Mouse (Mus musculus): ENCODE results near the gene Gm10273. TPM values are rescaled to one million over a fixed set of nuclear protein-coding genes. Genes with fewer than 3 reads are reported as not detected.
"Not testable (repeated sequence)": the region's sequence is repeated elsewhere in the genome, so short reads cannot be mapped to it uniquely, and the experiment has no call there.

The Gm10273 gene
- polyA plus RNA-seq (2016; fragmentation: Nextera tagmentation; extraction: Ambion mirVana), result 2.4 and 9.9 TPM in 2 replicates

DNA sequence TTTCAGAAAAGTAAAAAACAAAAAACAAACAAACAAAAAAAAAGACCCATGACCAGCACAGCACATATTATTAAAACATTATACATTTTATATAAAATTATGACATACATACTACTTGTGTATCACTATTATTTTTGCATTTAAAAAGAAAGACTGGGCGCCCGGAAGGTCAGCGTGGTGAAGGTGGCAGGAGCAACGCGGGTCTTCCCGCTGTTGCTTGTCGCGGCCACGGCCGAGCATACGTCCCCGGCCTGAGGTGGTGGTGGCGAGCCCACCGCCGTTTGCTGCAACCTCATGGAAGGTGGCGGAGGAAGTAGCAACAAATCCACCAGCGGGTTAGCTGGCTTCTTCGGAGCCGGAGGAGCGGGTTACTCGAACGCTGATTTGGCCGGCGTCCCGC lies at the start of gene Gm10273:
Gene Gm10273, plus strand, starts transcription at position 172 of the 400 bp plus-strand sequence.
- DNase-seq (ENCODE audit: low spot score); H3K36me3 ChIP-seq; H3K27ac ChIP-seq; H3K27me3 ChIP-seq (ENCODE audit: insufficient read depth, poor library complexity, severe bottlenecking); H3K4me1 ChIP-seq (replicated peaks); H3K9me3 ChIP-seq; H3K4me3 ChIP-seq: not testable (repeated sequence)
- WGBS, result 89% methylated on average over 12 of the region's 25 CpGs

GRCm38 (mm10) chr10:59346560-59346959 lies 48.9 kb upstream of the Gm10273 start:
- Histone ChIP-seq H3K4me1 (replicated peaks) (no peaks in the 10 kb centered on the region), H3K4me3 (no peak overlapping the region), H3K36me3 (peaks cover 93% of the 10 kb centered on the region), H3K27ac (no peak overlapping the region), H3K9me3 (no peaks in the 10 kb centered on the region), H3K27me3 (ENCODE audit: insufficient read depth, poor library complexity, severe bottlenecking) (no peaks in the 10 kb centered on the region)
- DNase-seq (ENCODE audit: low spot score), result no peak
- 90% methylated on average over 2 of the region's 2 CpGs for WGBS

DNA sequence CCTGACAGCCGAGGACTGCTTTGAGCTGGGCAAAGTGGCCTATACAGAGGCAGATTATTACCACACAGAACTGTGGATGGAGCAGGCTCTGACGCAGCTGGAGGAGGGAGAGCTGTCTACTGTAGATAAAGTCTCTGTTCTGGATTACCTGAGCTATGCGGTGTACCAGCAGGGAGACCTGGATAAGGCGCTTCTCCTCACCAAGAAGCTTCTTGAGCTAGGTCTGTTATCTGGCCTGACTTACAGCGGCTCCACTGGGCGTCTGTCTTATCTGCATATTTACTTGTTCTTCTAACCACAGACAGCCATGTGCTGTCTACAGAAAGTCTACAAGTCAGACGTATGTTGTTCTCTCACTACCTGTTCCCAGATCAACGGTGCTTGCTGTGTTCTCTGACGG lies 47.2 kb upstream of the Gm10273 start:
- WGBS, result 94% methylated on average over 9 of the region's 9 CpGs
- DNase-seq (ENCODE audit: low spot score), result no peak
- Histone ChIP-seq H3K27ac (no peak overlapping the region), H3K27me3 (ENCODE audit: insufficient read depth, poor library complexity, severe bottlenecking) (no peaks in the 10 kb centered on the region), H3K36me3 (peaks cover 97% of the 10 kb centered on the region), H3K9me3 (no peaks in the 10 kb centered on the region), H3K4me1 (replicated peaks) (no peaks in the 10 kb centered on the region), H3K4me3 (no peak overlapping the region)

GRCm38 (mm10) chr10:59349536-59349935 lies 45.9 kb upstream of the Gm10273 start:
- DNase-seq (ENCODE audit: low spot score), result no peak
- Histone ChIP-seq H3K36me3 (peaks cover 97% of the 10 kb centered on the region), H3K9me3 (no peaks in the 10 kb centered on the region), H3K27me3 (ENCODE audit: insufficient read depth, poor library complexity, severe bottlenecking) (no peaks in the 10 kb centered on the region), H3K4me3 (no peak overlapping the region), H3K27ac (no peak overlapping the region), H3K4me1 (replicated peaks) (no peaks in the 10 kb centered on the region)
- WGBS, result 94% methylated on average over 2 of the region's 2 CpGs

DNA sequence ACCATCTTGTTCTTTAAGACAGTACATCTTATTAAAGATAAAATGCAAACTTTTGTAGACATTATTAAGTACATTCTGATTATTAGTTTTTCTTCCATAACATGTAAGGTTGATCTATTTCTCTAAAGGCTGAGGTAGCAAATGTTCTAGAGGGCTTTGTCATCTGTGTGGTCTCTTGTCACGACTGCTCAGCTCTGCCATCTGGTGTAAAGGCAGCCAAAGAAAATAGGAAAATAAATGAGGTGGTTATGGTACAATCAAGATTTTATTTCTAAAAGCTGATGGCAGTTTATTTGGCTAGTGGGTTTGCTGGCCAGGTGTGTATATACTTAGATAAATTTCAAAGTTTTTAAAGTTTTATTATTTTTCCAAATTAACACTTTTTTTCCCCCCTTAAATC lies 42.4 kb upstream of the Gm10273 start:
- no peak for DNase-seq (ENCODE audit: low spot score)
- Histone ChIP-seq H3K9me3 (no peaks in the 10 kb centered on the region), H3K36me3 (peaks cover 89% of the 10 kb centered on the region), H3K27ac (no peak overlapping the region), H3K27me3 (ENCODE audit: insufficient read depth, poor library complexity, severe bottlenecking) (no peaks in the 10 kb centered on the region), H3K4me1 (replicated peaks) (no peaks in the 10 kb centered on the region), H3K4me3 (no peak overlapping the region)
- WGBS, result 79% methylated on average over 1 of the region's 1 CpGs

DNA sequence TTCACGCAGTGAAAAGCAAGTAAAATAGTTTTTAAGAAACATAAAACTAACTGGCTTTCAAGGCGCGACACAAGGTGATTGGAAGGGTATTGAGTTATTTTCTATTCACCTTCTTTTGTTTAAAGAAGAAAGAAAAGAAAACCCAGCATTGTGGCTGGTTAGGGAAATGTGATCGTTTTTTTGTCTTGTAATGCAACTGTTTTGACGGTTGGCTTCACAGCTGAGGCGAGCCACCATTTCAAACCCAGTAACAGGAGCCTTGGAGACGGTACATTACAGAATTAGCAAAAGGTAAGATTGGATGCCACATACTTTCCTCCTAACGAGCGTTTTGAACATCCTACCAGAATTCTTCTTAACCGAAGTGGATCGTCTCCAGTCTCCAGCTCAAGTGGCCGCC lies 41.3 kb upstream of the Gm10273 start:
- 87% methylated on average over 12 of the region's 12 CpGs for WGBS
- peaks cover 82% of the 10 kb centered on the region for H3K36me3 ChIP-seq

DNA sequence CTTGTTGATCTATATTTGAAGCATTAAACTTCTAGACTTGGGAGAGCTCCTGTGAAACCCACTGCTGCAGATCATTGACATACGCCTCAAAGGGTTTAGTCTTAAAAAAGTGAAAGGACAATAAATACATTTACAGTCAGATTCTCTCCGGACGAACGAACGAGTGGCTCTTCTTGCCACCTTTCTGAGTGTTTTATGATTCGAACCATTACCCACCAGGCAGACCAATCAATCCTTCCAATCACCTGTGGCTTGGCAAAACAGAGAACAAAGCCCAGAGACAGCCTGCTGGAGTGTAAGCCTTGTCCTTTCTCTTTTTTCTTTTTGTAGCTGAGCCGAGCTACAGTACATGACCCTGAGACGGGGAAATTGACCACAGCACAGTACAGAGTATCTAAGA lies 40.4 kb upstream of the Gm10273 start:
- Histone ChIP-seq H3K4me3 (no peak overlapping the region), H3K27me3 (ENCODE audit: insufficient read depth, poor library complexity, severe bottlenecking) (no peaks in the 10 kb centered on the region), H3K9me3 (no peaks in the 10 kb centered on the region), H3K36me3 (peaks cover 81% of the 10 kb centered on the region), H3K27ac (no peak overlapping the region), H3K4me1 (replicated peaks) (no peaks in the 10 kb centered on the region)
- DNase-seq (ENCODE audit: low spot score), result no peak
- WGBS, result 92% methylated on average over 8 of the region's 8 CpGs

More for the DNA sequence above, 41.3 kb upstream of the Gm10273 start:
- H3K27me3 ChIP-seq (ENCODE audit: insufficient read depth, poor library complexity, severe bottlenecking), result no peaks in the 10 kb centered on the region
- H3K9me3 ChIP-seq, result no peaks in the 10 kb centered on the region
- no peak overlapping the region for H3K4me3 ChIP-seq
- H3K27ac ChIP-seq, result no peak overlapping the region
- no peak for DNase-seq (ENCODE audit: low spot score)
- no peaks in the 10 kb centered on the region for H3K4me1 ChIP-seq (replicated peaks)

GRCm38 (mm10) chr10:59358744-59359143 lies 36.7 kb upstream of the Gm10273 start:
- no peak overlapping the region for H3K27ac ChIP-seq
- DNase-seq (ENCODE audit: low spot score), result no peak
- H3K9me3 ChIP-seq, result no peaks in the 10 kb centered on the region
- no peak overlapping the region for H3K4me3 ChIP-seq
- 94% methylated on average over 4 of the region's 4 CpGs for WGBS
- peaks cover 82% of the 10 kb centered on the region for H3K36me3 ChIP-seq
- no peaks in the 10 kb centered on the region for H3K27me3 ChIP-seq (ENCODE audit: insufficient read depth, poor library complexity, severe bottlenecking)
- H3K4me1 ChIP-seq (replicated peaks), result no peaks in the 10 kb centered on the region

- no peak overlapping the region for H3K4me3 ChIP-seq
- H3K4me1 ChIP-seq (replicated peaks), result 0 out of 2 replicates have a peak, but pooled peaks cover 6% of the 10 kb centered on the region
- H3K27ac ChIP-seq, result no peak overlapping the region
- no peak for DNase-seq (ENCODE audit: low spot score)
- WGBS, result 86% methylated on average over 2 of the region's 2 CpGs
- H3K27me3 ChIP-seq (ENCODE audit: insufficient read depth, poor library complexity, severe bottlenecking), result no peaks in the 10 kb centered on the region
- peaks cover 92% of the 10 kb centered on the region for H3K36me3 ChIP-seq
- H3K9me3 ChIP-seq, result no peaks in the 10 kb centered on the region
These were observed 32.2 kb upstream of the Gm10273 start for GRCm38 (mm10) chr10:59363208-59363607.

- DNase-seq (ENCODE audit: low spot score), result no peak
- Histone ChIP-seq H3K4me3 (no peak overlapping the region), H3K27ac (no peak overlapping the region), H3K27me3 (ENCODE audit: insufficient read depth, poor library complexity, severe bottlenecking) (no peaks in the 10 kb centered on the region), H3K9me3 (no peaks in the 10 kb centered on the region), H3K36me3 (peaks cover 100% of the 10 kb centered on the region), H3K4me1 (replicated peaks) (0 out of 2 replicates have a peak, but pooled peaks cover 6% of the 10 kb centered on the region)
- WGBS, result 96% methylated on average over 3 of the region's 3 CpGs
These were observed 30.9 kb upstream of the Gm10273 start for GRCm38 (mm10) chr10:59364551-59364950.

DNA sequence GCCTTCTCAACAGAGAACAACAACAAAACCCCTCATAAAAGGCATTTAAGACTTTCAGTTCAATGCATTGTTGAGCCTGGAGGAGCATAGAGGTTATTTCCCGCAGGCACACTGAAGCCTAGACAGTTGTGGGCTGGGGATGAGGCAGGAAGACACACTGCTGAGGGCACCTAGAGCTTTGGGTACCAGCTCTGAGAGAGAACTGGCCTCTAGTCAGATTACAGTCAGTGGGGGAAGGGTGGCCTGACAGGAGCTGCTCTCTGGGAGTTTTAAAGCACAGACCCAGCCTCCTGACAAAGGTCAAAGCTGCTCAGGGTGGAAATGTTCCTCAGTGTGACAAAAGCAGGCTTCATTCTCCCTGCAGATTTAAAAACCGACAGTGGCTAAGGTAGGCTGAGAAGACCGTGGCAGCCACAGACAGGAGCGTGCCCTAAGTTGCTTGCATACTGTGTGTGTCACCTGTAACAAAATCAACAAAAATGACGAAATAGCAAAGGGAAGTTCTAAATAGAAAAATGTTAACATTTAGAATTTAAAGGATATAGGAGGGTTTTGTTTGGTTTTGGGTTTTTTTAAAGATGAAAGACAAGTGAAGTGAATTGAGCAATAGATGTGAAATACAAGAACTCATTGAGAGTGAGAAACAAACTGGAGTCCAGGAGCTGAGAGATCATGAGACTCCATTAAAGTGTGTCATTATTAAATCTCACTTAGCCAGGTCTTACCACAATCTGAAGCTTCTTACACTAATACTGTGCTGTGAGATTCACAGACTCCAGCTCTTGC lies 29.4 kb upstream of the Gm10273 start:
- no peaks in the 10 kb centered on the region for H3K9me3 ChIP-seq
- no peak overlapping the region for H3K4me3 ChIP-seq
- H3K27me3 ChIP-seq (ENCODE audit: insufficient read depth, poor library complexity, severe bottlenecking), result no peaks in the 10 kb centered on the region
- no peak overlapping the region for H3K27ac ChIP-seq
- peaks cover 100% of the 10 kb centered on the region for H3K36me3 ChIP-seq
- H3K4me1 ChIP-seq (replicated peaks), result 0 out of 2 replicates have a peak, but pooled peaks cover 6% of the 10 kb centered on the region
- no peak for DNase-seq (ENCODE audit: low spot score)
- WGBS, result 78% methylated on average over 5 of the region's 5 CpGs

DNA sequence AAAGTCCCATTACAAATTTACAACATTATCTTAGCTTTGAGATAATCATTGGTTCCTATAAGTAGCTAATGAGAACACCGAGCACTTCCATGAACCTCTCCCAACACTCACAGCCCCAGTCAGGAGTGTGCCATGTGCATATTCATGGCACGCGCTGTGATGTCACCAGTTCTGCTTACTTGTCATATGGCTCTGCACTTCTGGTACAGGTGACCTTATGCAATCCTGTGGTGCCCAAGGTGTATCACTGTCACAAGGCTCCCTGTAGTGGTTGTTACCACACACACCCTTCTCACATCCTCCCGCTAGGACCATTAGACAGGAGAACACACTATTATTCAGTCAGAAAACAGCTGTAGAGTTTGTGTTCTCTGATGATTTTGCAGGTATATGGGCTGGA lies 28.7 kb upstream of the Gm10273 start:
- 99% methylated on average over 4 of the region's 4 CpGs for WGBS

GRCm38 (mm10) chr10:59367206-59367605 lies 28.2 kb upstream of the Gm10273 start:
- no peaks in the 10 kb centered on the region for H3K27me3 ChIP-seq (ENCODE audit: insufficient read depth, poor library complexity, severe bottlenecking)
- H3K4me1 ChIP-seq (replicated peaks), result 0 out of 2 replicates have a peak, but pooled peaks cover 6% of the 10 kb centered on the region
- WGBS, result 89% methylated on average over 4 of the region's 4 CpGs
- no peak overlapping the region for H3K27ac ChIP-seq
- DNase-seq (ENCODE audit: low spot score), result no peak
- H3K36me3 ChIP-seq, result peaks cover 98% of the 10 kb centered on the region
- H3K4me3 ChIP-seq, result no peak overlapping the region
- no peaks in the 10 kb centered on the region for H3K9me3 ChIP-seq

More for the DNA sequence above, 28.7 kb upstream of the Gm10273 start:
- Histone ChIP-seq H3K27me3 (ENCODE audit: insufficient read depth, poor library complexity, severe bottlenecking) (no peaks in the 10 kb centered on the region), H3K9me3 (no peaks in the 10 kb centered on the region), H3K4me1 (replicated peaks) (0 out of 2 replicates have a peak, but pooled peaks cover 6% of the 10 kb centered on the region), H3K4me3 (no peak overlapping the region), H3K36me3 (peaks cover 99% of the 10 kb centered on the region), H3K27ac (no peak overlapping the region)
- DNase-seq (ENCODE audit: low spot score), result no peak
